Mouse (Mus musculus) neural tube, embryonic 13.5 days (tissue): ENCODE measurements around the gene Vmn2r14. TPM values are rescaled to one million over a fixed set of nuclear protein-coding genes. Genes with fewer than 3 reads are reported as not detected.
"Not testable (repeated sequence)": the region's sequence is repeated elsewhere in the genome, so short reads cannot be mapped to it uniquely, and the experiment has no call there.

ENCODE experiments used
- ATAC-seq: fragments of 200-750 bp; cut with Nextera tagmentation; 2 replicates; pipeline ENCODE4 v1.8.0; 2017; ENCODE audit warnings: low read depth, mild to moderate bottlenecking, moderate TSS enrichment, moderate library complexity
- H3K27ac ChIP-seq: fragments of 300-500 bp; sonication (generic); replicated peaks from 2 replicates; pipeline ENCODE4 v1.5.1; 2015; ENCODE audit warnings: moderate library complexity, mild to moderate bottlenecking, inconsistent platforms
- H3K27me3 ChIP-seq: fragments of 300-500 bp; sonication (generic); 2 replicates; pipeline ENCODE4 v1.6.1; 2015; ENCODE audit warnings: mild to moderate bottlenecking, inconsistent platforms
- H3K36me3 ChIP-seq: fragments of 300-500 bp; sonication (generic); 2 replicates; pipeline ENCODE4 v1.6.1; 2015; ENCODE audit warnings: mild to moderate bottlenecking, inconsistent platforms
- H3K4me1 ChIP-seq: fragments of 300-500 bp; sonication (generic); replicated peaks from 2 replicates; pipeline ENCODE4 v1.6.1; 2015; ENCODE audit warnings: inconsistent platforms
- H3K4me2 ChIP-seq: fragments of 300-500 bp; sonication (generic); 2 replicates; pipeline ENCODE4 v1.6.1; 2015; ENCODE audit warnings: inconsistent platforms, mild to moderate bottlenecking, moderate library complexity
- H3K4me3 ChIP-seq: fragments of 300-500 bp; sonication (generic); 2 replicates; pipeline ENCODE4 v1.5.1; 2015; ENCODE audit warnings: mild to moderate bottlenecking, inconsistent platforms
- H3K9ac ChIP-seq: fragments of 300-500 bp; sonication (generic); 2 replicates; pipeline ENCODE4 v1.6.1; 2015; ENCODE audit warnings: moderate library complexity, mild to moderate bottlenecking, inconsistent platforms
- H3K9me3 ChIP-seq: fragments of 300-500 bp; sonication (generic); 2 replicates; pipeline ENCODE4 v1.6.1; 2016; ENCODE audit warnings: inconsistent platforms
- WGBS: fragments of 180-500 bp; shearing (Covaris S2); methylation state at CpG from one replicate; pipeline ENCODE4 v1.1.7; 2015; 5-methylcytosine and 5-hydroxymethylcytosine counted together
- polyA plus RNA-seq: library from polyadenylated mRNA; unstranded; fragments of >200 nt; fragmentation: Nextera tagmentation; extraction: Ambion mirVana; gene quantifications from 2 replicates; pipeline ENCODE4 v1.2.1, GENCODE M21; 2015

The Vmn2r14 gene
- polyA plus RNA-seq = not detected in 2 replicates

DNA sequence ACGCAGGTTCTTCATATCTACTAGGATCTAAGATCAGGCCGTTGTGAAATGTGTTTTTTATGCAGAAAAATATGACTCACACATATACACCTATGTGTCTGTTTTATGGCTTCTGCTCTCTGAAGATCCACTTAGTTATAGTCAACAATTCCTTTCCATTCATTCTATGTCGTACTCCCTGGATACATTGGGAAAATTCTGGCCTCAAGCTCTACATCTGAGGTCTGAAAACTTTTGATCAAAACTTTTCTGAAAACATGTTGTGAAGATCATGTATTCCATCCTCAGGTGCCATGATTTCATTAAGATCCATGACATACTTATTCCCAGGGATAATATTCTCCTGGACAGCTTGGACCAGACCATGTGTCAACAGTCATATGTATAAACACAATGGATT lies at the start of gene Vmn2r14:
Vmn2r14 (minus strand) TSS at position 101 of the 400 bp plus-strand sequence.
- Histone ChIP-seq H3K9me3 (peaks cover 9% of the 10 kb centered on the region; the same call in 1 of the 2 replicates), H3K27me3 (no peaks in the 10 kb centered on the region), H3K9ac (no peak within 1 kb of the TSS), H3K4me1 (no peaks in the 10 kb centered on the region), H3K27ac (no peak within 1 kb of the TSS), H3K4me2 (no peak within 1 kb of the TSS), H3K4me3 (no peak within 1 kb of the TSS), H3K36me3 (no peaks in the 10 kb centered on the region)
- WGBS = 72% methylated on average over 3 of the region's 3 CpGs
- no peak for ATAC-seq

DNA sequence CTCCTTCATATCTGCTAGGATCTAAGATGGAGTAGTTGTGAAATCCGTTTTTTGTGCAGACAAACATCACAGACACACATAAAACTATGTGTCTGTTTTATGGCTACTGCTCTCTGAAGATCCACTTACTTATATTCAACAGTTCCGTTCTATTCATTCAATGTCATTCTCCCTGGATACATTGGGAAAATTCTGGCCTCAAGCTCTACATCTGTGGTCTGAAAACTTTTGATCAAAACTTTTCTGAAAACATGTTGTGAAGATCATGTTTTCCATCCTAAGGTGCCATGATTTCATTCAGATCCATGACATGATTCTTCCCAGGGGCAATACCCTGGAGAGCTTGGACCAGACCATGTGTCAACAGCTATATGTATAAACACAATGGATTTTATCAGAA lies 32.4 kb downstream of the Vmn2r14 start, which contains the start of gene Vmn2r13:
Vmn2r13 (minus strand) TSS at position 101 of the 400 bp plus-strand sequence.
- H3K4me3 ChIP-seq, H3K9ac ChIP-seq, H3K4me1 ChIP-seq, H3K36me3 ChIP-seq, ATAC-seq, H3K27ac ChIP-seq, H3K27me3 ChIP-seq, H3K4me2 ChIP-seq: not testable (repeated sequence)
- WGBS = 54% methylated on average over 2 of the region's 2 CpGs
- H3K9me3 ChIP-seq = peaks cover 19% of the 10 kb centered on the region

DNA sequence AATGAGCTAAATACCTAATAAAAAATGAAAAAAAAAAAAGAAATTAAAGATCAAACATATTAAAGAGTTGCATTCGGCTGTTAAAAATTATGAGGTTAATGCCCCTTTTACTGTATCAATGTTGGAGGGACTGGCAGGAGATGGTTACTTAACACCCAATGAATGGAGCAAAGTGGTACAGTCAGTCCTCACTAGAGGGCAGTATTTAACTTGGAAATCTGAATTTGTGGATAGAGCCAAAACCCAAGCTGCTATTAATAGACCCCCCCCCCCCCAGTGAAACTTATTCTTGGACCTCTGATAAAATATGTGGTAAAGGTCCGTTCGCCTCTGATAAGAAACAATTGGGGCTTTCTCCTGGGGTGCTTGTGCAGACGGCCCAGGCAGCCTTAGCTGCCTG lies 57.7 kb downstream of the Vmn2r14 start:
- 90% methylated on average over 4 of the region's 4 CpGs for WGBS
- H3K4me3 ChIP-seq, ATAC-seq, H3K9ac ChIP-seq, H3K4me2 ChIP-seq, H3K36me3 ChIP-seq, H3K27ac ChIP-seq, H3K27me3 ChIP-seq, H3K4me1 ChIP-seq: not testable (repeated sequence)
- H3K9me3 ChIP-seq = peaks cover 14% of the 10 kb centered on the region; the same call in 1 of the 2 replicates

Other genes starting within 250 kb of the Vmn2r14 start
- not detected in 2 replicates for gene Vmn2r10, start 218.2 kb downstream of the Vmn2r14 start, polyA plus RNA-seq
- gene Vmn2r11, start 165.1 kb downstream of the Vmn2r14 start, polyA plus RNA-seq = not detected in 2 replicates
- gene Vmn2r12, start 126.8 kb downstream of the Vmn2r14 start, polyA plus RNA-seq = not detected in 2 replicates
- gene Vmn2r13, start 32.5 kb downstream of the Vmn2r14 start, polyA plus RNA-seq = not detected in 2 replicates
- not detected in 2 replicates for gene Vmn2r15, start 72.9 kb upstream of the Vmn2r14 start, polyA plus RNA-seq
- gene Vmn2r16, start 105.5 kb upstream of the Vmn2r14 start, polyA plus RNA-seq = not detected in 2 replicates
- gene Vmn2r17, start 195.0 kb upstream of the Vmn2r14 start, polyA plus RNA-seq = not detected in 2 replicates